Mouse (Mus musculus) embryonic facial prominence, embryonic 10.5 days (tissue): Measurements from ENCODE around the gene Dennd5b. TPM values are rescaled to one million over a fixed set of nuclear protein-coding genes. Genes with fewer than 3 reads are reported as not detected.

Experiments used
- DNase-seq: peaks from one replicate; pipeline ENCODE4 v3.0.0-alpha.2; 2017; ENCODE audit warnings: low spot score
- H3K27ac ChIP-seq: fragments of 300-500 bp; sonication (generic); replicated peaks from 2 replicates; pipeline ENCODE4 v1.5.1; 2016; ENCODE audit warnings: mild to moderate bottlenecking
- H3K27me3 ChIP-seq: fragments of 300-500 bp; sonication (generic); replicated peaks from 2 replicates; pipeline ENCODE4 v1.6.1; 2016; ENCODE audit warnings: low read depth, mild to moderate bottlenecking; ENCODE audit not compliant: poor library complexity, severe bottlenecking
- H3K36me3 ChIP-seq: fragments of 300-500 bp; sonication (generic); replicated peaks from 2 replicates; pipeline ENCODE4 v1.6.1; 2016; ENCODE audit warnings: mild to moderate bottlenecking, moderate library complexity
- H3K4me1 ChIP-seq: fragments of 300-500 bp; sonication (generic); 2 replicates; pipeline ENCODE4 v1.6.1; 2016
- H3K4me3 ChIP-seq: fragments of 300-500 bp; sonication (generic); 2 replicates; pipeline ENCODE4 v1.5.1; 2016; ENCODE audit warnings: mild to moderate bottlenecking, moderate library complexity
- H3K9me3 ChIP-seq: fragments of 300-500 bp; sonication (generic); 2 replicates; pipeline ENCODE4 v1.6.1; 2016; ENCODE audit warnings: mild to moderate bottlenecking
- WGBS: fragments of 180-500 bp; shearing (Covaris S2); methylation state at CpG from one replicate; pipeline ENCODE4 v1.1.7; 2016; 5-methylcytosine and 5-hydroxymethylcytosine counted together
- polyA plus RNA-seq: library from polyadenylated mRNA; unstranded; fragments of >200 nt; fragmentation: Nextera tagmentation; extraction: Ambion mirVana; gene quantifications from 2 replicates; pipeline ENCODE4 v1.2.1, GENCODE M21; 2016

Dennd5b gene
- 10.8 and 11.0 TPM in 2 replicates for polyA plus RNA-seq

DNA sequence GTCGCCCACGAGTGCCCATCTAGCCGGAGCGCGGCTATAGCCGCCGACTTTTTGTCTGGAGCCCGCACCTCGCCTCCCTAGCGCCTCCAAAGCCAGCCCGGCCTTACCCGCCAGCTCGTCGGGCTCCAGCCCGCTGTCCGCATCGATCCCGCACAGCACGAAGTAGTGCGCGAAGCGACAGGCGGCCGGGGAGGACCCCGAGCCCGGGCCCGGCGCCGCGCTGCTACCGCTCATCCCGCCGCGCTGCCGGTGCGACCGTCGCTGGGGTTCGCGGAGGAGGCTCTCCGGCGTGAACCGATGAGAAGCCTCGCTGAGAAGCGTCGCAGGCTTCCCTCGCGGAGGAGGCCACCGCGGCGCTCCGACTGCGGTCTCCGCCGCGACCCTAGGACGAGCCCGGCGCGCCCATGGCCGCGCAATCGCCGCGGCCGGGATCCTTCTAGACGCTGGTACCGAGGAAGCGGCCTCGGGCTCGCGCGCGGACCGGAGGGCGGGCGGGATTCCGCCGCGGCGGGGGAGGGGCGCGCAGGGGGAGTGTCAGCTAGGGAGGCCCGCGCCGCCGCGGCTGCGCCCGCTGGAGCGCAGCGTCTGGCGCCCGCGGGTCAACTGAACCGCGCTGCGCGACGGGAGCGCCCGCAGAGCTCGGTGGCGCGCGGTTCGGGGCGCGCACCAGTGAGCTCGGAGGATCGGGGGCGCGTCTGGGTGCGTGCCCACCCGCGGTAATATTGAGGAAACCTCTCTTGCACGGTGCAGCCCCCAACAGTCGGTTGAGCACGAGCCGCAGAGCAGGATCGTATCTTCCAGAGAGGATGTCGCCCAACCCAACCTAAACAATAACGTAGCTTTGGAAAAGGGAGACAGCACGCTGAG is at the start of gene Dennd5b:
Dennd5b (minus strand) TSS at position 605 of the 867 bp plus-strand sequence.
- WGBS: under 1% methylated on average over 124 of the region's 124 CpGs
- Histone ChIP-seq H3K4me3 (peak within 1 kb of the TSS; percentile 93), H3K36me3 (no peaks in the 10 kb centered on the region), H3K4me1 (peaks cover 5% of the 10 kb centered on the region; the same call in 1 of the 2 replicates), H3K27me3 (peaks cover 30% of the 10 kb centered on the region), H3K27ac (peak within 1 kb of the TSS; percentile 94), H3K9me3 (no peaks in the 10 kb centered on the region)
- DNase-seq: peak; percentile 87

DNA sequence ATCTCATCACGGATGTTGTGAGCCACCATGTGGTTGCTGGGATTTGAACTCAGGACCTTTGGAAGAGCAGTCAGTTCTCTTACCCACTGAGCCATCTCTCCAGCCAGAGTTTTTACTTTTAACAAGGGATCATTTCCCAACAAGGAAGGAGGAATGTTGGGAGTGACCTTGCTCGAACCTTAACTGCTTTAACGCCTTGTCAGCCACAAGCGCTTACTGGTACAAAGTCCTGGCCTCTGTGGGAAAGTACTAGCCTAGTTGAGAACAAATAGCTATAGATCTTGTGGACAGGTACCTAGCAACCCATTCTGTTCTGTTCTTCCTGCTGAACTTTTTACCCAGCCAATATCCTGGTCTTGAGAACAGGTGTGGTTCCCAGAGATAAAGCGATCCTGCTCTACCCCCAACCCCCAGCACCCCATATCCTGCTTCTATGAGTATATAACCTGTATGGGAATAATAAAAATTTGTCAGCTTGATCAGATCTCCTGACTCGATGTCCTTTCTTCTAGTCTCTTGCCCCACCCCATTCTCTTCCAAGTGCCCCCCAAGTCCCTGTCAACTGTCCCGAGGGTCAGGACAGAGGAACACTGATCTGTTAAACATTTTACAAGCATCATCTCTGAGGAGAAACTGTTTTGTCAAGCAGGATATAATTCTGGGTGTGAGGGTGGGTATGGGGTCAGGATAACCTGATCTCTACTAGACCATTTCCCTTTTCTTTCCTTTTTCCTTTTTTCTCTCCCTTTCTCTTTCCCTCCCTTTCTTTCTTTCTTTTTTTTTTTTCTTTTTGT is 47.2 kb upstream of the Dennd5b start:
- Histone ChIP-seq H3K27ac (no peak overlapping the region), H3K27me3 (no peaks in the 10 kb centered on the region), H3K9me3 (no peaks in the 10 kb centered on the region), H3K4me1 (peaks cover 2% of the 10 kb centered on the region), H3K4me3 (no peak overlapping the region), H3K36me3 (peaks cover 52% of the 10 kb centered on the region)
- 92% methylated on average over 7 of the region's 7 CpGs for WGBS
- no peak for DNase-seq

DNA sequence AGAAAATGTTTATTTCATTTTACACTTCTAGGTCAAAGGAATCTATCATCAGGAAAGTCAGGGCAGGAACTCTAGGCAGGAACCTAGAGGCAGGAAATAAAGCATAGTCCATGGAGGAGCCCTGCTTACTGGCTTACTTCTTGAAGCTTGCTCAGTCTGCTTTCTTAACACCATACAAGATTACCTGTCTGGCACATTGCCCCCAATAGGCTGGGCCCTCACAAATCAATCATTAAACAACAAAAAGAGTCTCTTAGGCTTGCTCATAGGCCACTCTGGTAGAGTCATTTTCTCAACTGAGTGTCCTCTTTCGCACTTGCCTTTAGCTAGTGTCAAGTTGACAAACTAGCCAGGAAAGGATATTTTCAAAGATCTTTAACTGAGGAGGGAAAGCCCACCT is 43.7 kb upstream of the Dennd5b start:
- Histone ChIP-seq H3K27ac (no peak overlapping the region), H3K9me3 (no peaks in the 10 kb centered on the region), H3K4me3 (no peak overlapping the region), H3K27me3 (no peaks in the 10 kb centered on the region), H3K36me3 (peaks cover 42% of the 10 kb centered on the region), H3K4me1 (peaks cover 9% of the 10 kb centered on the region; the same call in 1 of the 2 replicates)
- no peak for DNase-seq
- WGBS: 98% methylated on average over 1 of the region's 1 CpGs

DNA sequence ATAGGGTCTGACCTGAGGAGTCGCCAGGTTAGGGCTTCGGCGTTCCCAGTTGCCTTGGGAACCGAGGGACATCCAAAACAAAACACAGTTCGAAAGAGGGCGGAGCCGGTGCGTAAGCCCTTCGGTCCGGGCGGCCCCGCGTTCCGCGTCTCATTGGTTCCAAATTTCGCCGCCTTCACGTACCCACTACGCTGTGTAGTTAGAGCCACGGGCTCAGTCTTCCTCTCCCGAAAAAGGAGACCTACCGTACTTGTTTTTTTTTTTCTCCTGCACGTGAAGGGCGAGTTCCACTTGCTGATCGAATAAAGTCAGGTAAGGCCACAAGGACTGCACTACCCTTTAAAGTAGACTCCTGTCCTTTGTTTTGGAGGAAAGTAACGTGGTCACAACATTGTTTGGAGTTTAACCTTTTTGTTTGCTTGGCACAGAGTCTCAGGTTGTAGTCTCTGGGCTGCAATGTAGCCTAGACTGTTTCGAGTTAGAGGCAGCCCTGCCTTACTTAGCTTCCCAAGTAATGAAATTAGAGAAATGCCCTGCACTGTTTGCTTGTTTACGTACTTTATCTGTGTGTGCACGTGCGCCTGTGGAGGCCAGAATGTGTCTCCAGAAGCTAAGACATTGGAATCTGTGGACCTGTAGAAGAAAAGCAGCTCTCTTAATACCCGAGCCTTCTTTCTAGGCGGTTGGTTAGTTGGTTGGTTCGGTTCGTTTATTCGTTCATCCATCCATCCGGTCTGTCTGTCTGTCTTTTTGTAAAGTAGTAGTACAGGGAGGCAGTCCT is 40.1 kb upstream of the Dennd5b start:
- 8% methylated on average over 36 of the region's 36 CpGs for WGBS
- H3K9me3 ChIP-seq: no peaks in the 10 kb centered on the region
- peaks cover 27% of the 10 kb centered on the region for H3K36me3 ChIP-seq
- peak; percentile 92 for DNase-seq
- peaks cover 9% of the 10 kb centered on the region; the same call in 1 of the 2 replicates for H3K4me1 ChIP-seq
- H3K4me3 ChIP-seq: peak overlapping the region; percentile 67
- H3K27ac ChIP-seq: peak overlapping the region; percentile 90
- H3K27me3 ChIP-seq: no peaks in the 10 kb centered on the region

DNA sequence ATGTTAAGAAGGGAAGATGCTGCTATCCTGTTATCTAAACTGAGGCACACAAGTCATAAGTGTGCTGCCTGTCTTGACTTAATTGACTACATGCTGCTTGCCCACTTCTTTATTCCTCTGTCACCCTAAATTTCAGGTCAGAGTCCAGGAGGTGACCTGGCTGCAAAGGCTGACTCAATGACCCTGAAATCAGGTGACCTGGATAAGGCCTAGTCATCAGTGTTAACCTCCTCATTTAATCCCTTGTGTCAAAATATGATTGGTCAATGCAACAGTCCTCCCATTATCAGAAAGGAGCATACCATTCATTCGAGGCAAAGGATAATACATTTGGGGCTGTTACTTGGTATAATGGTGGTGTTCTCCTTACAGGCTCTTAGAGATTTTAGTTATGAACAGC is 38.0 kb upstream of the Dennd5b start, which contains the start of gene Etfbkmt:
Etfbkmt (plus strand) TSS at position 379 of the 400 bp plus-strand sequence.
- Histone ChIP-seq H3K27ac (no peak within 1 kb of the TSS), H3K27me3 (no peaks in the 10 kb centered on the region), H3K9me3 (no peaks in the 10 kb centered on the region), H3K4me1 (peaks cover 15% of the 10 kb centered on the region), H3K36me3 (peaks cover 15% of the 10 kb centered on the region), H3K4me3 (no peak within 1 kb of the TSS)
- WGBS: 84% methylated on average over 1 of the region's 1 CpGs
- DNase-seq: no peak

DNA sequence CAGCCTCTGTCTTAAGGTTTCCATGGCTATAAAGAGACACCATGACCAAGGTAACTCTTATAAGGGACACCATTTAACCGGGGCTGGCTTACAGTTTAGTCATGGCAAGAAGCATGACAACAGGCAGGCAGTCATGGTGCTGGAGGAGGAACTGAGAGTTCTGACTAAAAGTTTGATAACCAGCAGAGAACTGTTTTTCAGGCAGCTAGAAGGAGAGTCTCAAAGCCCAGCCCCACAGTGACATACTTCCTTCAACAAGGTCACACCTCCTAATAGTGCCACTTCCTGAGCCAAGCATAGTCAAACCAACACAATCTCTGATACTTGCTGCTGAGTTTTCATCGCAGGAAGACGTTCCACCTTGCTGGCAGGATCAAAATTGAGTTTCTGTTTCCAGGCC is 37.5 kb upstream of the Dennd5b start:
- H3K36me3 ChIP-seq: peaks cover 10% of the 10 kb centered on the region
- no peak overlapping the region for H3K27ac ChIP-seq
- peaks cover 20% of the 10 kb centered on the region for H3K4me1 ChIP-seq
- DNase-seq: no peak
- no peaks in the 10 kb centered on the region for H3K27me3 ChIP-seq
- 91% methylated on average over 3 of the region's 3 CpGs for WGBS
- no peak overlapping the region for H3K4me3 ChIP-seq
- H3K9me3 ChIP-seq: no peaks in the 10 kb centered on the region

DNA sequence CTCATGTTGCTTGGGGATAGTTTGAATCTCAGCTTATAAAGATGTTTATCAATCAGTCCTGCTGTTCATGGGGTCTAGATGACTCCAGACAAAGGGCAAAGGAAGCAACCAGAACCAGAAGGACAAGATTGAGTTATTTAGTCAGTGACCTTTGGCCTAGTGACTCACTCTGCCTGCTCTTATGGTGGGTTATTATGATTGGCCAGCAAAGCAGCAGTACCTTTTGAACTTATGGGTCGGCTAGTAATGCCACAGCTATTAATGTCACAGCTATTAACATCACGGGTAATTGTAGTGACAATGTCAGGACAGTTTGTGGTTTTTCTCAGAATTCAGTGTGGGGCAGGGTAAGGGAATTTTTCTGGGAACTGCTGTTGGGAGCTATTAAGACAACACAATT is 36.5 kb upstream of the Dennd5b start:
- 63% methylated on average over 2 of the region's 2 CpGs for WGBS
- Histone ChIP-seq H3K27ac (no peak overlapping the region), H3K36me3 (peaks cover 4% of the 10 kb centered on the region; the same call in 1 of the 2 replicates), H3K9me3 (no peaks in the 10 kb centered on the region), H3K4me3 (no peak overlapping the region), H3K4me1 (peaks cover 25% of the 10 kb centered on the region), H3K27me3 (no peaks in the 10 kb centered on the region)
- no peak for DNase-seq

DNA sequence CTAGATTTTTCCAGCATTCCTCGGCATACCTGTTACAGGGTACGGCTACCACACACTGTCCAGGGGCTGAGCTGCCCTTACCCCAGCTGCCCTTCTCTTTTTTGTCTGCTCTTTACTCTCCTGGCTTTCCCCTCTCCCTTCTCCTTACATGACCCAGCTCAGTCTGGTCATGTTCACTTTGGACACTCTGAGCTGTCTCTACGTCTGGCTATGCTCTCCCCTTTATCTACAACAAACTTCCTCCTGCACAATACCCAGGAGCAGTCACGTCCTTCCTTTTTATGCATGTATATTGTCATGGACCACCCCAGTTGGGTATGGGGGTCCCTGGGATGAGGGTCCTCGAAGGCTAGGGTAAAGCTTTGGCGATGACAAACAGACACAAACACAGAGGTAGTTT is 34.2 kb upstream of the Dennd5b start:
- 80% methylated on average over 6 of the region's 6 CpGs for WGBS
- Histone ChIP-seq H3K27me3 (no peaks in the 10 kb centered on the region), H3K9me3 (no peaks in the 10 kb centered on the region), H3K4me3 (no peak overlapping the region), H3K27ac (no peak overlapping the region), H3K4me1 (peaks cover 22% of the 10 kb centered on the region), H3K36me3 (no peaks in the 10 kb centered on the region)
- DNase-seq: no peak

DNA sequence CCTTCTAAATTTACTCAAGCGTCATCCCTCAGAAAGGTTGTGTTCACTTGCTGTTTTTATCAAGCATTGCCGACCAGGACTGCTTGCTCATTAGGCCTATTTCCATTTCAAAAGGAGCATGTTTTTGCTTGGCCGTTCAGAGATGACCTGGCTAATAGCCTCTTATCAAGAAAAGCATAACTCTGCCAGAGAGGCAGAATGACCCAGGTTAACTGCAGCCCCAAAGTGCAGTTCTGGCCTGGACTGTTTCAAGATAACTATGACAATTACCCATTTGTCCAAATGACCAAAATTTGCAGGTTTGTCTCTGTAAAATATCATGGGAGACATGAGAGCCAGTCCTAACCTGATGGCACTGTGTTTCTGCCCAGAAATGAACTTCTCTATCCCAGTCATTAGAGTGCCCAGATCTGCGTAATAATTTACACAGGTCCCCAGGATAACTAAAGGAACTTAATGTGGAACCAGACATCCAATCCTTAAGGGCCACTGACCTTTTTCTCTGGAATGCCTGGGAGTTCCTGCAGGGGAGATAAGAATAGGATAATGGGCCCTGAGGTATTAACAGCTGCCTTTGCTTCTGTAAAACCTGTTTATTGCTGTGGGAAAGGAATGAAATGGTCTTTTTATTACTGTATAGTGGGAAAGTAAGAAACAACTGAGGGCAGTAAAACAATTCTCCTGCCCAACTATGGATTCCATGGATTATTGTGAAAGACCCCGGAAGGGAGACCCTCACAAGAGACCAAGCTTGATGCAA is 33.1 kb upstream of the Dennd5b start:
- Histone ChIP-seq H3K4me3 (no peak overlapping the region), H3K36me3 (no peaks in the 10 kb centered on the region), H3K27me3 (no peaks in the 10 kb centered on the region), H3K27ac (no peak overlapping the region), H3K9me3 (no peaks in the 10 kb centered on the region), H3K4me1 (peaks cover 22% of the 10 kb centered on the region)
- WGBS: 23% methylated on average over 5 of the region's 5 CpGs
- no peak for DNase-seq

DNA sequence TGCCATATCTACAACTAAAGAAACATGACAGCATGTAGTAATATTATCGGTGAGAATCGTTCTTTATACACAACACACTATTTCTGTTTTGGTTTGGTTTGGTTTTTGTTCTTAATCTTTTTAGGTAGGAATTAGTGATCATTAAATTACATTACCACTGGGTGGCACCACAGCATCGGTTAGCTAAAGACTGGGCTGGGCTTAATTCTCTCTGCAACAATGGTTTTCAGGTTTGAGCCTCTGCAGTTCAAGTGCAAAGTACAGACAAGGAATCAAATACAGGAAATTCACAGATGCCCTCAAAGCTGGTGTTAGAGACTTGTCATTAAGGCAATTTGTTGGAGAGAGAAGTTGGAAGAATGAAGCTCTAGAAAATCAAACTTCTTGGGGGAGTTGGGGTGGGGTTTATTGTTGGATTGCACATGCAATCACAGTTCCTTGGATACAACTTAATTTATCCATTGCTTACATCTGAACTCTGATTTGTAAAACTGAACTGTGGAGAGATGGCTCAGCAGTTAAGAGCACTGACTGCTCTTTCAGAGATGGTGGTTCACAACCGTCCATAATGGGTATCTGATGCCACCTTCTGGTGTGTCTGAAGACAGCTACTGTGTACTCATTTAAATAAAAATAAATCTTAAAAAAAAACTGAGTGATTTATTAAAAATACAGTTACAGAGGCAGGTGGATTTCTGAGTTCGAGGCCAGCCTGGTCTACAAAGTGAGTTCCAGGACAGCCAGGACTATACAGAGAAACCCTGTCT is 31.0 kb upstream of the Dennd5b start:
- no peak overlapping the region for H3K4me3 ChIP-seq
- no peaks in the 10 kb centered on the region for H3K9me3 ChIP-seq
- H3K4me1 ChIP-seq: peaks cover 22% of the 10 kb centered on the region
- whole genome bisulfite sequencing: 33% methylated on average over 5 of the region's 5 CpGs
- no peaks in the 10 kb centered on the region for H3K27me3 ChIP-seq
- H3K36me3 ChIP-seq: no peaks in the 10 kb centered on the region
- peak; percentile 49 for DNase-seq
- no peak overlapping the region for H3K27ac ChIP-seq

DNA sequence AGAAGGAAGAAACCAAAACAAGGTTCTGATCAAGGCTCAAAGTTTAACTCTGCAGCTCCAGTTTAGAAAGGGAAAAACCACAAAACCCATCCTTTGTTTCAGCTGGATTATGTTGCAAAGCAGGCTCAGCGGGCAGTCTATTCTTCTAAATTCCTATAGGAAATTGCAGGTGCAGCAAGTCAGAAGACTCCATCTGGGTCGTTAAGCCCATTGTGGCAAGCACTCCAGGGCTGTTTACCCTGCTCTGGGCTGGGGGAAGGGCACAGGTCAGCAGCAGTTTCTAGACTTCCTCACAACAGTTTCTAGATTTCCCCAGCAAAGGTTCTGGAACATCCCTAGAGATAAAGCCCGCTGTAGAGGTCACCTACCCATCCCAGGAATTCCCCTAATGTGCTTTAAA is 29.6 kb upstream of the Dennd5b start:
- H3K9me3 ChIP-seq: no peaks in the 10 kb centered on the region
- H3K27me3 ChIP-seq: no peaks in the 10 kb centered on the region
- no peak overlapping the region for H3K27ac ChIP-seq
- H3K36me3 ChIP-seq: no peaks in the 10 kb centered on the region
- no peak for DNase-seq
- WGBS: 9% methylated on average over 3 of the region's 3 CpGs
- peaks cover 22% of the 10 kb centered on the region for H3K4me1 ChIP-seq
- no peak overlapping the region for H3K4me3 ChIP-seq
